ENCODE assay signal across 8 mouse cellular contexts in the genomic region with DNA sequence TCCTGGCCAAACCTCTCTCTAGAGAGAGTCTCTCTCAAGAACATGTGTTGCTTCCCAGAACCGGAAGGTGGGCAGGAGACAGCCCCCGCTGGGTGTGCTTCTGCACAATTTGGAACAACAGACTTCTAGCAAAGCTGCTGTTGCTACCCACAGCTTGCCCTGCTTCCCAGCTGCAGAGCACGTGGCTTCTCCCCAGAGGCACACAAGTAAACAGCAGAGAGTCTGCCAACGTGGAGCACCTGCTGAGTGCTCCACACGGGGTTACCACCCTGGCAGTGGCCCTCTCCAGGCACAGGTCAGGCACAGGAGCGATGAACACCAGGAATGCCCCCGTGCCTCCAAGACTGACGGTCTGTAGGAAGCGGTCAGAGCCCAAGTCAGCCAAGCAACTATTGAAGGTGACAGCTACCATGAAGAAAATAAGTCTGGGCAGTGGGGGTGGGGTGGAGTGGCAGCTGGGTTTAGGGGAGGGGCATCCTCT. TPM values are rescaled to one million over a fixed set of nuclear protein-coding genes. Genes with fewer than 3 reads are reported as not detected.
DNase-seq lines count a peak whose midpoint lies in the region.

No protein-coding gene starts in this region.

- DNase-seq in heart, embryonic 10.5 days (ENCODE audit: low spot score): no peak
- no peak for DNase-seq in heart, postnatal 4 days
- DNase-seq in CD4-positive helper T cell, adult 2 months (ENCODE audit: low read depth, low spot score): peak; percentile 26
- DNase-seq in frontal cortex, adult 2 months (ENCODE audit: extremely low spot score in 1 of 2, low spot score in 1 of 2): peak; percentile 56 to 78
- peak; percentile 50 for DNase-seq in retina, embryonic 14.5 days (ENCODE audit: low spot score)
- DNase-seq in embryo, embryonic 9.5 days (ENCODE audit: extremely low spot score): no peak
- DNase-seq in lung, postnatal 14 days: no peak
- DNase-seq in urinary bladder, postnatal 25 days (ENCODE audit: low spot score): no peak

- H3K27ac ChIP-seq in heart, embryonic 10.5 days: peak overlapping the region; percentile 47; the same call in 1 of the 2 replicates

- H3K9me3 ChIP-seq in heart, embryonic 10.5 days: no peaks in the 10 kb centered on the region

- 65% methylated on average over 9 of the region's 9 CpGs for WGBS in heart, embryonic 10.5 days

- H3K4me1 ChIP-seq in heart, embryonic 10.5 days: peaks cover 51% of the 10 kb centered on the region

- H3K4me3 ChIP-seq in heart, embryonic 10.5 days: no peak overlapping the region

- no peaks in the 10 kb centered on the region for H3K36me3 ChIP-seq in heart, embryonic 10.5 days

- H3K27me3 ChIP-seq in heart, embryonic 10.5 days (ENCODE audit: insufficient read depth, poor library complexity, severe bottlenecking): no peaks in the 10 kb centered on the region

RNA-seq across cellular contexts. Expression of gene Dusp5, which starts 26.0 kb away (rescaled TPM):
- polyA plus RNA-seq in heart, embryonic 10.5 days (2016; fragmentation: Nextera tagmentation; extraction: Ambion mirVana): 11.9 and 15.9 TPM in 2 replicates
- 10 to 100 TPM; 18.7 to 20.7 TPM for total RNA-seq in heart, postnatal 4 days (2021)
- 20.1 and 31.8 TPM in 2 replicates for polyA plus RNA-seq in frontal cortex, adult 2 months (2012; rRNA removed)

Comparison
In these comparisons a context has a peak if more than half of its experiments do, and no peak if none do; other contexts are left out.
1. DNase-seq: peak in CD4-positive helper T cell, adult 2 months (single experiment), frontal cortex, adult 2 months (2 of 2) and retina, embryonic 14.5 days (single experiment); none in heart, embryonic 10.5 days (single experiment), heart, postnatal 4 days (single experiment), embryo, embryonic 9.5 days (single experiment), lung, postnatal 14 days (single experiment) and urinary bladder, postnatal 25 days (single experiment).